Mouse (Mus musculus) brain, embryonic 14.5 days (tissue): ENCODE data around the gene Prg4.

ENCODE experiments used
- CTCF ChIP-seq: fragments of 200-500 bp; IDR thresholded peaks from 2 replicates; pipeline ENCODE4 v1.5.1; 2012; ENCODE audit warnings: inconsistent platforms, mild to moderate bottlenecking, moderate library complexity, borderline replicate concordance; ENCODE audit not compliant: insufficient read depth, insufficient read length; ENCODE audit errors: extremely low read depth
- POLR2A ChIP-seq: fragments of 200-500 bp; IDR thresholded peaks from 2 replicates; pipeline ENCODE4 v1.6.1; 2012; ENCODE audit warnings: mild to moderate bottlenecking, inconsistent platforms, borderline replicate concordance; ENCODE audit not compliant: poor library complexity, insufficient read depth, insufficient read length, severe bottlenecking; ENCODE audit errors: extremely low read depth

DNA sequence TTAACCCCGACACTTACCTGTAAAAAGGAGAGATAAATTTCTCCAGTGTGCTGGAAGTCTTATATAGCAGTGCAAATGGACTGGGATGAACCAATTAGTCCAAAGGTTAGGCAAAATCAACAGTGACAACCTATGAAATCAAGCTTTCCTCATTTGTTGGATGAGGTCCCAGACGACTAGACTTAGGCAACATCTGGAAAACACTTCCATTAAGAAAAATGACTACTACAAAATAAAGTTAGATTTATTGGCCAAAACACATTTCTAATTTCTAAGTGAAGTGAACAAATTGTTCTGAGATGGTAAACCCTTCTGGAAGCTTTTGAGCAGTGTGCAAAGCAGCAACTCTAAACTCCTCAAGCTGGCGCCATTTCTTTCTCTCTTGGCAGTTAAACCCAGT is at the start of gene Prg4:
- no peak for TF ChIP-seq POLR2A
- TF ChIP-seq CTCF: no peak
